Mouse (Mus musculus) CH12.LX (cell line): Measurements from ENCODE around the gene Skor1. TPM values are rescaled to one million over a fixed set of nuclear protein-coding genes. Genes with fewer than 3 reads are reported as not detected.

Experiments
- DNase-seq: peaks from one replicate; pipeline ENCODE4 v3.0.0-alpha.2; 2013; ENCODE audit errors: extremely low read depth
- H3K27ac ChIP-seq: 2 replicates; pipeline ENCODE4 v1.5.1; 2012; ENCODE audit warnings: low read depth, mild to moderate bottlenecking, control low read depth, moderate library complexity; ENCODE audit not compliant: insufficient read depth
- H3K27me3 ChIP-seq: replicated peaks from 2 replicates; pipeline ENCODE3; 2012; ENCODE audit warnings: inconsistent platforms
- H3K36me3 ChIP-seq, 2 experiments: replicated peaks in 1 of 2; 2 replicates each; pipeline versions ENCODE3 to v1.6.1; 2012; ENCODE audit warnings: inconsistent platforms in 1 of 2, low read length in 1 of 2, mild to moderate bottlenecking in 1 of 2, mixed read lengths in 1 of 2, moderate library complexity in 1 of 2; ENCODE audit not compliant: control insufficient read depth in 1 of 2, insufficient read depth in 1 of 2
- H3K4me1 ChIP-seq, 2 experiments: 2 replicates each; pipeline ENCODE4 v1.6.1; 2012; ENCODE audit warnings: inconsistent platforms in 1 of 2, moderate library complexity in 1 of 2; ENCODE audit not compliant: insufficient read depth in 2 of 2, control insufficient read depth in 1 of 2
- H3K4me2 ChIP-seq: 2 replicates; pipeline ENCODE4 v1.6.1; 2012; ENCODE audit warnings: low read depth, mild to moderate bottlenecking, control low read depth; ENCODE audit not compliant: poor library complexity, insufficient read depth, severe bottlenecking
- H3K4me3 ChIP-seq, 3 experiments: fragments of 150-350 bp in 1 of 3; sonication (generic) in 1 of 3; replicated peaks in 1 of 3; 2 replicates each; pipeline versions ENCODE3 to v1.5.1; 2011 to 2012; ENCODE audit warnings: low read depth in 2 of 3, low read length in 2 of 3, mild to moderate bottlenecking in 2 of 3, moderate library complexity in 2 of 3, control low read depth in 1 of 3, improper control_type of control experiment in 1 of 3, inconsistent platforms in 1 of 3, mixed read lengths in 1 of 3; ENCODE audit not compliant: poor library complexity in 1 of 3
- H3K79me2 ChIP-seq: replicated peaks from 2 replicates; pipeline ENCODE4 v1.6.1; 2012; ENCODE audit warnings: mild to moderate bottlenecking, moderate library complexity; ENCODE audit not compliant: control insufficient read depth, poor library complexity, insufficient read depth, severe bottlenecking; ENCODE audit errors: extremely low read depth
- H3K9ac ChIP-seq: 2 replicates; pipeline ENCODE4 v1.6.1; 2012; ENCODE audit warnings: low read depth, mild to moderate bottlenecking, control low read depth, moderate library complexity; ENCODE audit not compliant: insufficient read depth
- H3K9me3 ChIP-seq: replicated peaks from 2 replicates; pipeline ENCODE3; 2012; ENCODE audit warnings: low read length, inconsistent platforms, mixed read lengths
- BHLHE40 ChIP-seq: IDR thresholded peaks from 2 replicates; pipeline ENCODE4 v1.6.1; 2011; ENCODE audit warnings: mild to moderate bottlenecking, low read depth, low read length, improper control_type of control experiment
- CHD1 ChIP-seq: IDR thresholded peaks from 2 replicates; pipeline ENCODE4 v1.6.1; 2012; ENCODE audit warnings: low read depth, low read length, improper control_type of control experiment, inconsistent platforms
- CTCF ChIP-seq, 2 experiments: IDR thresholded peaks in 1 of 2; conservative IDR thresholded peaks in 1 of 2; 2 replicates each; pipeline ENCODE4 v1.5.1; 2011 to 2012; ENCODE audit warnings: low read depth in 2 of 2, low read length in 2 of 2, improper control_type of control experiment in 1 of 2, inconsistent platforms in 1 of 2, mild to moderate bottlenecking in 1 of 2, moderate library complexity in 1 of 2
- E2F4 ChIP-seq: IDR thresholded peaks from 2 replicates; pipeline ENCODE4 v1.6.1; 2011; ENCODE audit warnings: low read depth, low read length, improper control_type of control experiment; ENCODE audit not compliant: insufficient replicate concordance
- ELF1 ChIP-seq: IDR thresholded peaks from 2 replicates; pipeline ENCODE4 v1.6.1; 2014; ENCODE audit warnings: low read depth, mild to moderate bottlenecking, inconsistent platforms, low read length, improper control_type of control experiment
- EP300 ChIP-seq: IDR thresholded peaks from 2 replicates; pipeline ENCODE4 v1.6.1; 2011; ENCODE audit warnings: low read length, improper control_type of control experiment
- ETS1 ChIP-seq: conservative IDR thresholded peaks from 2 replicates; pipeline ENCODE4 v1.6.1; 2012; ENCODE audit warnings: low read depth, mild to moderate bottlenecking, inconsistent platforms, low read length, improper control_type of control experiment, moderate library complexity
- HCFC1 ChIP-seq: IDR thresholded peaks from 2 replicates; pipeline ENCODE4 v1.6.1; 2012; ENCODE audit warnings: low read depth, mild to moderate bottlenecking, inconsistent platforms, low read length, improper control_type of control experiment
- IRF4 ChIP-seq: IDR thresholded peaks from 2 replicates; pipeline ENCODE4 v1.6.1; 2014; ENCODE audit warnings: low read depth, mild to moderate bottlenecking, inconsistent platforms, low read length, improper control_type of control experiment
- MAX ChIP-seq: IDR thresholded peaks from 2 replicates; pipeline ENCODE4 v1.6.1; 2011; ENCODE audit warnings: low read length, improper control_type of control experiment
- MAZ ChIP-seq: IDR thresholded peaks from 2 replicates; pipeline ENCODE4 v1.6.1; 2012; ENCODE audit warnings: low read depth, mild to moderate bottlenecking, inconsistent platforms, low read length, improper control_type of control experiment, moderate library complexity
- MEF2A ChIP-seq: IDR thresholded peaks from 2 replicates; pipeline ENCODE4 v1.6.1; 2014; ENCODE audit warnings: low read depth, mild to moderate bottlenecking, inconsistent platforms, low read length, improper control_type of control experiment, borderline replicate concordance
- NELFE ChIP-seq: IDR thresholded peaks from 2 replicates; pipeline ENCODE4 v1.6.1; 2011; ENCODE audit warnings: low read depth, low read length, improper control_type of control experiment
- NRF1 ChIP-seq: IDR thresholded peaks from 2 replicates; pipeline ENCODE4 v1.6.1; 2014; ENCODE audit warnings: low read depth, mild to moderate bottlenecking, inconsistent platforms, low read length, improper control_type of control experiment, moderate library complexity
- POLR2A ChIP-seq: IDR thresholded peaks from 2 replicates; pipeline ENCODE4 v1.6.1; 2011; ENCODE audit warnings: low read depth, mild to moderate bottlenecking, improper control_type of control experiment, low read length
- RCOR1 ChIP-seq: conservative IDR thresholded peaks from 2 replicates; pipeline ENCODE4 v1.6.1; 2012; ENCODE audit warnings: low read depth, mild to moderate bottlenecking, inconsistent platforms, low read length, improper control_type of control experiment
- SMC3 ChIP-seq: IDR thresholded peaks from 2 replicates; pipeline ENCODE4 v1.6.1; 2011; ENCODE audit warnings: low read depth, low read length, improper control_type of control experiment
- TCF12 ChIP-seq: IDR thresholded peaks from 2 replicates; pipeline ENCODE4 v1.6.1; 2014; ENCODE audit warnings: low read depth, mild to moderate bottlenecking, inconsistent platforms, low read length, improper control_type of control experiment
- UBTF ChIP-seq: IDR thresholded peaks from 2 replicates; pipeline ENCODE4 v1.6.1; 2012; ENCODE audit warnings: low read depth, mild to moderate bottlenecking, inconsistent platforms, low read length, improper control_type of control experiment, moderate library complexity
- USF1 ChIP-seq: IDR thresholded peaks from 2 replicates; pipeline ENCODE4 v1.6.1; 2014; ENCODE audit warnings: low read depth, mild to moderate bottlenecking, inconsistent platforms, low read length, improper control_type of control experiment
- USF2 ChIP-seq: conservative IDR thresholded peaks from 2 replicates; pipeline ENCODE4 v1.6.1; 2011; ENCODE audit warnings: low read depth, low read length, improper control_type of control experiment
- ZC3H11A ChIP-seq: IDR thresholded peaks from 2 replicates; pipeline ENCODE4 v1.6.1; 2012; ENCODE audit warnings: low read depth, mild to moderate bottlenecking, inconsistent platforms, low read length, improper control_type of control experiment
- dilution Hi-C: fragments of 300-500 bp; cut with MboI; formaldehyde crosslinking; loops from 2 replicates; pipeline ENCODE4 v1.14.3; 2020; ENCODE audit warnings: low sequenced_read_pairs; ENCODE audit not compliant: extremely low pct_unique_long_range_greater_than_20kb, extremely low pct_ligation_motif_present
- in situ Hi-C: fragments of 300-500 bp; cut with MboI; formaldehyde crosslinking; loops from 3 replicates; pipeline ENCODE4 v1.14.3; 2019; ENCODE audit warnings: low sequenced_read_pairs, low pct_ligation_motif_present, low pct_unique_long_range_greater_than_20kb, mixed read lengths
- polyA plus RNA-seq: library from polyadenylated mRNA; unstranded; fragments of >175 nt; gene quantifications from 2 replicates; pipeline ENCODE4 v1.2.1, GENCODE M21; 2012; ENCODE audit warnings: low read depth; ENCODE audit not compliant: insufficient read length
- total RNA-seq, 2 experiments: library from RNA; depleted of rRNA; stranded (reverse); fragments of 300-350 nt in 1 of 2; fragments of >200 nt in 1 of 2; gene quantifications; 2 replicates each; pipeline ENCODE4 v1.2.3; 2012 to 2014

Gene Skor1
- total and polyA plus RNA-seq, 3 experiments, result not detected

DNA sequence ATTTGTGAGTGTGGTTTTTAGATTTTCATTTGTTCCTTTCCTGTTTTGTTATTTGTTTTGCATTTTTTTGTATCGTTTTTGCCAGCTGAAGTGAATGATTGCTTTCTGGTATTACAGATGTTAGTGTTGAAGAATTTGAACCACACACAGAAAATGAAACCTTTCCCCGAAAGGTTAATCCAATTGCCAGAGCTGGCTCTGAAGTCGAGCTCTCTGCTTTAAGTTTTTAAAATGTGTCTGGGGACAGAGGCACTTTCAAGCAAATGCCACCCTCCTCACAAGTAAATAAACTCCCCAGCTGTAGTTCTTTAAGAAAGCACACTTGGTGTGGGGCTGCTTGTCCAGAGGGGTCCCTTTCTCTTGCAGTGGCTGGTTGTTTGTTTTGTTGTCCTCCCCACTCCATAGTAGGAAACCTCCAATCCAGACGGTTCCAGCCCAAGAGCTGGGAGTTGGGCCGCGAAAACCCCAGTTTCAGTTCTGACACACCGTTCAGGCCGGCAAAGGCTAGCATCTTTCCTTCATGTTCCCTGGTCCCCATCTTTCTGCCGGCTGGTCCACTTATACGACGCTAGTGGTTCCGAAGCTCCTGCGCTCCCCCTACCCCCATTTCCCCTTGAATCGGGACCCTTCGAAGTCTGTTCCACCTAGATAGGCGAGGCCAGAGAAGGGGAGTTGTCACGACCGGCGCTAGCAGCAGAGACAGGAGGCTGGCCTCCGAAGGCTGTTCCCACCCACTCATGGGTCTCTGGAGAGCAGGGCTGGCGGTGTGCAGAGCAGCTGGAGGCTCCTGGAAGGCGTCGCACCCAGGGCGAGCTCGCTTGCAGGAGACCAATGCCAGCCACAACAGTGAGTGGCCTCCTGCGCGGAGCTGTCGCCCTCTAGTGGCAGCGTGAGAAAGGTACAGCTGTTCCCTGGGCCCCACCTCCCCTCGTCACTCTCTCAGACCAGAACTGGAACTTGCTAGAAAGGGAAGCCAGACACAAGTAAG lies 25.0 kb downstream of the Skor1 start:
- no peaks in the 10 kb centered on the region for H3K36me3 ChIP-seq
- no peaks in the 10 kb centered on the region for H3K27me3 ChIP-seq
- no peak for TF ChIP-seq RCOR1
- TF ChIP-seq SMC3, result peak; percentile 95
- 0 out of 2 replicates have a peak, but pooled peaks have one; percentile 30 for TF ChIP-seq BHLHE40
- TF ChIP-seq CHD1, result no peak
- no peak for TF ChIP-seq USF1
- TF ChIP-seq CTCF (conservative IDR thresholded peaks at IDR 0.05 in 1 of 2, IDR thresholded peaks at IDR 0.05 in 1 of 2; ENCODE audit: low read depth in 2 of 2, low read length in 2 of 2), result peak; percentile 76 to 97
- peak; percentile 5; the same call in 1 of the 2 replicates for TF ChIP-seq HCFC1
- no peak for TF ChIP-seq NRF1
- TF ChIP-seq USF2, result no peak
- TF ChIP-seq E2F4, result no peak
- 0 out of 2 replicates have a peak, but pooled peaks have one; percentile 60 for TF ChIP-seq TCF12
- peak; percentile 66; the same call in 1 of the 2 replicates for TF ChIP-seq MAX
- TF ChIP-seq POLR2A, result no peak
- TF ChIP-seq NELFE, result no peak
- no peak for TF ChIP-seq MAZ
- peak; percentile 89 for TF ChIP-seq ZC3H11A
- no peak; the same call in 1 of the 2 replicates for TF ChIP-seq ELF1
- no peak for TF ChIP-seq EP300
- 0 out of 2 replicates have a peak, but pooled peaks have one; percentile 27 for TF ChIP-seq ETS1
- peak; percentile 73 for TF ChIP-seq IRF4
- TF ChIP-seq MEF2A, result peak; percentile 23; the same call in 1 of the 2 replicates
- no peak for TF ChIP-seq UBTF
- peak overlapping the region; percentile 24 for H3K9ac ChIP-seq
- in situ Hi-C loops, result no loop called here
- no peaks in the 10 kb centered on the region for H3K9me3 ChIP-seq
- DNase-seq, result peak; percentile 92
- dilution Hi-C loops, result no loop called here
- H3K27ac ChIP-seq, result no peak overlapping the region
- H3K4me1 ChIP-seq, result peaks cover 0 to 11% of the 10 kb centered on the region in 2 experiments; a peak in 2 of 4 replicates
- peak overlapping the region; percentile 60 for H3K4me2 ChIP-seq
- peak overlapping the region; percentile 38 to 53 (median 52) for H3K4me3 ChIP-seq
- H3K79me2 ChIP-seq, result no peaks in the 10 kb centered on the region
